Mouse (Mus musculus) 3134 (cell line): ENCODE measurements at regions not wholly inside any gene's neighbourhood (a gene's known extent, or its start where the extent isn't known, plus 50 kb on each side); places are given as distances from the start of the nearest gene placed in this dataset.

Experiments used
- DNase-seq: peaks from one replicate; pipeline ENCODE4 v3.0.0-alpha.2; 2011; ENCODE audit warnings: low spot score; ENCODE audit not compliant: insufficient read length; ENCODE audit errors: extremely low read depth

GRCm38 (mm10) chr1:158147525-158147924, 208.6 kb downstream of the Brinp2 start:
- no peak for DNase-seq

- no peak for DNase-seq
Observed at GRCm38 (mm10) chr1:158148035-158148434, 208.1 kb downstream of the Brinp2 start.

- DNase-seq = no peak
Observed at GRCm38 (mm10) chr1:158161111-158161510, 195.0 kb downstream of the Brinp2 start.

GRCm38 (mm10) chr1:158161533-158161932, 194.6 kb downstream of the Brinp2 start:
- no peak for DNase-seq

GRCm38 (mm10) chr1:158163411-158163810, 192.7 kb downstream of the Brinp2 start:
- DNase-seq = no peak

GRCm38 (mm10) chr1:158170006-158170405, 186.1 kb downstream of the Brinp2 start:
- DNase-seq = no peak

GRCm38 (mm10) chr1:158180095-158180494, 176.0 kb downstream of the Brinp2 start:
- DNase-seq = no peak

GRCm38 (mm10) chr1:158181296-158181695, 174.8 kb downstream of the Brinp2 start:
- DNase-seq = no peak

GRCm38 (mm10) chr1:158187651-158188050, 168.5 kb downstream of the Brinp2 start:
- no peak for DNase-seq

- DNase-seq = no peak
Observed at GRCm38 (mm10) chr1:158192841-158193551, 163.1 kb downstream of the Brinp2 start.

GRCm38 (mm10) chr1:158193968-158194565, 162.1 kb downstream of the Brinp2 start:
- no peak for DNase-seq
